Mouse (Mus musculus) lung, adult 18-20 months (tissue): Measurements from ENCODE around the gene Emc8.

Experiments used
- DNase-seq, 2 experiments: peaks; one replicate each; pipeline ENCODE4 v3.0.0; 2022; ENCODE audit warnings: mixed read lengths in 2 of 2

Emc8 gene

DNA sequence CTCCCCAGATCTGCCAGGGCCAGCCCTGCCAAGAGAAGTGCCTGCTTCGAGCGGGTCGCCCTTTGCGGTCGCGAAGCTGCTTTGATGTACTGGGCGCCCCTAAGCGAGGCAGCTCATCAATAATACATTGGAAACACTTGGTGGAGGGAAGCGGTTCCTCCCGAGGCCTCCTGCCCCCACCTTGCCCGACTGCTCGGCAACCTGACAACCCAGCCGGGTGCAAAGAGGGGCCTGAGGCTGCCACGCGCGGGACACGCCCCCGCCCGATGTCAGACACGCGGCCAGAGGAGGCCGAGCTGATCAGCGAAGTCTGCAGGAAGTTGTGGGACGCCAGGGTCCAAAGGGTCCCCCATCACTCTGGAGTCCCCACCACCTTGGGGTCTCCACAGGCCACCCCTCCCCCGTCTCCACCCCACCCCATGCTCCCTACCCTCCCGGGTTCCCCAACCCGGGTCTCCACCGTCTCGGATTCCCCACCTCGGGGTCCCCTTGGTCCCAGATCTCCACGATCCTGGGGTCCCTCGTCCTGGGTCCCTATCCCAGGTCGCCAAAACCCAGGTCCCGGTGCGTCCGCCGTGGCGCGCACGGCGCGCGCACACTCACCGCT lies 34.6 kb downstream of the Emc8 start:
- peak in 1 of 2 experiments; percentile 15 for DNase-seq

DNA sequence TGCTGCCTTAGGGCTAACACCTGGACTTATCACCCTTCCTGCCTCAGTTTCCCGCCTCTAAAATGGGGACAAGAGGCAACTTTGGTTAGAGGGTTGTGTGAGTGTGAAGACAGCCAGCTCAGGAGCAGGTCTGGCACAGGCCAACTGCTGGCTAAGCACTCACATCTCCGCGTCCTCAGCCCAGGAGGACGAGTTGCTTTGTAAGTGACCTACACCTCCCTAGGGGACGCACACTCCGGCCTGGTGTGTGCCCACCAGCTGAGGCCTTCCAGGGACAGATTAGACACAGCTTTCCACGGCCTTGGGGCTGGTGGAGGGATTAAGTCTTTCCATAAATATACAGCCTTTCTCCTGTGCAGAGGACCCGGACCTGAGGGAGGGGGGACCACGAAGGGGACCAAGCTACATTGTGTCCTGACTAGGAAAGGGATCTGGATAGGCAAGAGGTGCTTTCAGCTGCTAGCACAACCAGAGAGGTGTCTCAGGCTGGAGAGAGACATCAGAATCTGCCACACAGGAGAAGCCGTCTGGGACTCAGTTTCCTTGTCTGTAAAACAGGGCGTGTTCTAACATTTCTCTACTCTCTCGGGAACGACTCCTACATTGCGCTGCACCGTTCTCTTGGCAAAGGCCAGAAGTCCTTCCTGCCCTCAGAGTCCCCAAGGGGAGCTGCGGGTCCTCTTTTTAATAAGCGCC lies 35.3 kb downstream of the Emc8 start:
- no peak for DNase-seq

DNA sequence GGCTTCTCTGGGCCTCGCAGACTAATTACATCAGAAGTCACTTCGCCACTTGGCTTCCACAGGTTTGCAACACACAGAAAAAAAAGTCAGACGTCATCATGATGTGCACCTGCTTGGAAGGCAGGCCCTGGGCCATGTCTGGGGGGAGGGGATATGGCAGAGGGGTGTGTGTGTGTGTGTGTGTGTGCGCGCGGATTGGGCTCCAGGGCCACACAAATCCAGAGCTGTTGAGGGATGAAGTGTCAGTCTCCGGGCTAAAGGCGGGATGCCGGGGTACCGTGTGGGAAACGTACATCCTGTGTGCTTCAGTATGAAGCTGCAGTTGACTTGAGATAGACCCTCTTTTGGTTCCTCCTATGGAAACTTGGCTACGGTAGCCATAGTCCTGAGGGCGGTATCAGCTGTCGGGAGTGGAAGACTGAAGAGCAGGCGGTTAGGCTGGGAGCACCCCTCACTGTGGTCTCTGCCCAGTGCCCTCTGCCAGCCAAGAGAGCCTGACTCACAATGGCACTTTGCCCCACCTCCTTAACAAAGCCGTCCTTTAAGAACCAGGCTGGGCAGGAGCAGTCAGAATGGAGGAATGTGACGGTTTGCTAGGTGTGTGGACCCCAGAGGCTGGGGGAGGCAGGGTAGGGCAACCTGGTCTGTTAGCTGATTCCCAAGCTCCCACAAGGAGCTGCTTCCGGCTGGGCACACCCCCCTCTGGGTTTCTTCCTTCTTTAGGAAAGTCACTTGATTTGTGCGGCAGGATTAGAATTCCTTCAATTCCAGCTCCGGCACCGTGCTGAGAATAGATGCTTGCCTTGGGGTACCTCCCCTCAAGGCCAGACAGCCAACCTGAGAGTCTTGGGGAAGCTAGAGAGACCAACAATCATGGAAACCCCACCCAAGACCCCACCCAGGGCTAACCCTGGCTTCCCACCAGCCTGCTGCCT lies 36.7 kb downstream of the Emc8 start:
- no peak for DNase-seq

DNA sequence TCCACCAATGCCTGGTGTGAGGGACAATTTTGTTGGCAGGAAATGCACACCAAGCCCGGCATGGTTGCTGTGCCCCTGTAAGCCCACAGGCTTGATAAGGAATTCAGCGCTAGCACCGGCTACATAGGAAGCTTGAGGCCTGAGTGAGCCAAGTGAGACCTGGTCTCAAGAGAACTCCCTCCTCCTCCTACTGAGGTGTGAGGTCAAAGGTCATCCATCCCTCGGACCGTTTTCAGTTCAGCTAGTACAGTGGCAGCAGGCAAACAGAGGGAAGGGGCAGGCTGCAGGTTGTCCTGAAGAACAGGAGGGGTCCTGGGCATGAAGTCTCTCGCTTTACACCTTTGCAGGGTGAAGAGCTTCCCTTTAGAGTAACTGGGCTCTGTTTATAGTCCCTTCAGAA lies 37.5 kb downstream of the Emc8 start:
- DNase-seq, result no peak

DNA sequence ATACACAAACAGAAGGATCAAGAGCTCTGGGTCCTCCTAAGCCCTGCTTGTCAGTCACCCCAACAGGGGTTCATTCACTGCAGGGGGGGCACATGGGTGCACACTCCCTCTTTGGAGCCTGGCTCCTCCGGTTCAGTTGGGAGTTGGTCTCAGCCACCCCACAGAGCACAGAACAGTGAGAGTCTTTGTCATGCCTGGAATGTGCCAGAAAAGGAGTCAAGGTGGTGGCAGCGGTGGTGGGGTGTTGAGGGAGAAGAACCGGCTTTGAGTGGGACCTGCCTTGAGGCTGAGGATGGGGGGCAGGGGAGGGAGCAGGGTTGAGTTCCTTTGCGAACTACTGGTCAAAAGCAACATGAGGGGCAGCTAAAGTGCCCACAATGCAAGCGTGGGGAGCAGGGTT lies 38.3 kb downstream of the Emc8 start:
- DNase-seq, result no peak

DNA sequence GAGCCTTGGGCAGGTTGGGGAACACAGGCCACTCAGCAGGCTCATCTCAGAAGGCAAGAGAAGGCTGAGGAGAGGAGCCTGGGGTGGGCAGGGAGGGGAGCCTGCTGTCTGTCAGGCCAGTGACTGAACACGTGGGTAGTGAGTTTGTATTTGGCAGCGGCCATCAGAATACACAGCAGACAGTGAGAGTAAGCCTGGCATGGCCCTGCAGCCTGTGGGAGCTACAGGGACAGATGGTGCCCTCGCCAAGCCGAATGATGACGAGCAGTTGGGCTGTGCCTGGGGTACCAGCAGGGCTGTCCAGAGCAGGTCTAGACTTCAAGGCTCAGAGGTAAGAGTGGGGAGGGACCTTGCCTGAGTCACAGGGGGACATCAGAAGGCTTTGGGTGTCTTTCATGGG lies 41.1 kb downstream of the Emc8 start:
- no peak for DNase-seq

DNA sequence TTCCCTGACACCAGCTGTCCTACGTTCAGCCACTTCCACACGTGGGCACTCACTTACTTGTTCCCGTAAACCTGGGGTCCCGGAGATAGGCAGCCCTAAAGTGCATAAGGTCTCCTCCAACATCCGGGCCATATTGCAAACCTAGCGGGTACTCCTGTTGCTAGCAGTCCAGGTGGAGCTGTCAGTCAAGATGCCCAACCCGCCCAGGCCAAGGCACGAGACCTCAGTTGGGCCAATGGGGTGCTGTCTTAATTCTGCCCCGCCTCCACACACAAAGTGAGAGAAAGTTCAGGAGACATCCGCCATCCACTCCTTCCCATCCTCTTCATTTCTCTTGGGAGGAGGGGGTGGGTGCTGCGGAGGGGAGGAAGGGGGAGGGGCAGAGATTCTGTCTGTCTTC lies 41.9 kb downstream of the Emc8 start:
- DNase-seq, result no peak

DNA sequence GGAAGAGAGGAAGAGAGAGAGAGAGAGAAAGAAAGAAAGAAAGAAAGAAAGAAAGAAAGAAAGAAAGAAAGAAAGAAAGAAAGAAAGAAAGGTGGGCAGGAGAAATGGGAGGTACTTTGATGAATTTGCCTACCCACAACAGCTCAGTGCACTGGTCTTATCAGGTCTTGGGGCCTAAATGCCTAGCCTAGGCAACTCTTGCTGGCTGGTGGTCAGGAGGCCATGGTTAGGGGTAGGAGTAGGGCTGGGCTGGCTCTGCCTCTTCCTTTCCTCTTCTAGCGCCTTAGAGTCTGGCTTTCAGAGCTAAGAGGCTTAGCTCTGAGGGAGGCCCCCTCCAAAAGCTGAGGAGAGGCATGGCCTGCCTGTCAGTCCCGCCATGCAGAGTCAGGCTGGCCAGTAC lies 44.8 kb downstream of the Emc8 start:
- no peak for DNase-seq

DNA sequence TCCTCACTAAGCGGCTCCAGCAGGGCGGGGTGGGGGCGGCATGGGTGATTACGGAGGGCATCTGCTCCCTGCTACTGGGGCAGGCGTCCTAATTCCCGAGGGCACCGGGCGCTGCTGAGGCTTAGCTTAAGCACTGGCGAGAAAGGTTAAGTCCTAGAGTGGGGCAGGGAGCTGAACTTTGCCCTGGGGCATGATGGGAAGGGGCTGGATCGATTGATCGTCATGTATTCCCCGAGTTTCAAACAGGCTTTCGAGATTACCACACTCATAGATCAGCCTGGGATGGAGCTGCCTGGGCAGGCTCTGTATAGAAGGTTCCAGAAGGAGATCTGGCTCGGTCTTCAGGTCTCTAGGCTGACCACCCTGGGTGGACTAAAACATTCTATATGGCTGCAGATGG lies 46.2 kb downstream of the Emc8 start:
- no peak for DNase-seq

DNA sequence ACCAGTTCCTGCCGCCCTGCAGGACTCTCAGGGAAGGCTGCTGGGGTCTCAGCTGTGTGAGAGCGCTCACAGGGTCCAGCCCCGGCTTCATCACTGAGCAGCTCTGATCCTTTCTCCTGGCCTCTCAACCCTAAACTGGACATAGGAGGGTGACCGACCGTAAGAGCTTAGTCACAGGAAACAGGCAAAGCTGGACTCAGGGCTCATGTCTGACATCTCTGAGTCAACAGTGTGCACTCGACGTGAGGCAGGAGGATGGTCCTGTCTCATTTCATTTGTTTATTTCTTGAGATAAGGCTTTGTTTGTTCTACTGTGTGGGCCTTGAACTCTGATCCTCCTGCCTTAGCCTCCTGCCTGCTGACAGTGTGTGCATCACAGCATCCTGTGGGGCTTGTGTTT lies 47.9 kb downstream of the Emc8 start:
- no peak for DNase-seq

DNA sequence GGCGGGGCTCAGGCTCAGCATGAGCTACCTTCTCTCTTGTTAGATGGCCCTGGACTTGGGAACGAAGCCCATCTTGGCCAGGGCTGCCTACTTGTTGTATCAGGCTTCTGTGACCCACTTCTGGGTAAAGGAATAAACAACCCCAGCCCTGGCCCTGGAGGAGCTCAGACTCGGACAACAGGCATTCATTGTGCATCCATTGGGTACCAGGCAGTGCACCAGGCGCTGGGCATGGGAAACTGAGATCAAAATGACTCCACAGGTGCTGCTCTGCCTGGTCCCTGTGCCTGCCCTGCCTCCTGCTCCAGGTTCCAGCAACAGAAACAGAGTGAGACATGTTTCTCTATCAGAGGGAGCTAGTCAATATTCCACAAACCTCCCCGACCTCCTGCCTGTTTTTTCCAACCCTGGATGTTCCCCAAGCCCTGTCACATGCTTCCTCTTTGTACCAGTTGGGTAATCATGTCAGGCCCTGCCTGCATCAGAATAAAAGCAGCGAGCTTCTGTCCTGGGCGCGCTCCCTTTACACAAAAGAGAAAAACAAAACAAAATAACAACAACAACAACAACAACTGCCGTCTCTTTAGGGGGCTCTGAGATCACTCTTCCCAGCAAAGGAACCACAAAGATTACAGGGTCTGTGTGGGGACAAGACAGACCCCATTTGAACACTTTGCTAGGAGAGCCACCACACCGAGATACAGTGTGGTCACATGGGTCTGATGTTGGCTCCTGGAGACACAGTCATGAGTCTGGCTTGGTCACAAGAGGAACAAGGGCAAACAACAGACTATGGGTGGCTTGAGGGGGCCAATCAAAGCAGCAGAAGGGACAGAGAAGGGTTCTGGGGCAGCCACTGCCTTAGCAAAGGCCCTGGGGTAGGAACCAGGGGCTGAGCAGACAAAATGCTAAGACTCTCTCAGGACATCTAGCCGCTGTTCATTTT lies 48.9 kb downstream of the Emc8 start:
- DNase-seq, result peak; percentile 42 to 50

DNA sequence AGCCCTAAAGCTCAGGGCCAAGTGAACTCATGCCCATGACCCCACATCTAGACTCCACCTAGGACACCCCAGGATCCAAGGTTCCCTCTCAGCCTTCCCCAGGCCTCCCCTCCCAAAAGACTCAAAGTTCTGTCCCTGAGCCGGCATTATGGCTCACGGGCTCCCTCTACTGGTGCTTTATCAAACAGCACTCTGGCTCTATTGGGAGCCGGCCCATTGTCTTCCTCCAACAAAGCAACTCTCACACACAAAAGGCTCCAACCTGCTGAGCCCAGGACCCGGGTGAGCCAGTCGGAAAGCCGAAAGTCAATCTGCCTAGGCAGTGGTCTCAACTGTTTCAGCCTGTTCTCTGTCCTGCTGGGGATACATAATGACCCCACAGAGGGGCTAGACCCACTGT lies 50.3 kb downstream of the Emc8 start:
- DNase-seq, result peak; percentile 48 to 53

DNA sequence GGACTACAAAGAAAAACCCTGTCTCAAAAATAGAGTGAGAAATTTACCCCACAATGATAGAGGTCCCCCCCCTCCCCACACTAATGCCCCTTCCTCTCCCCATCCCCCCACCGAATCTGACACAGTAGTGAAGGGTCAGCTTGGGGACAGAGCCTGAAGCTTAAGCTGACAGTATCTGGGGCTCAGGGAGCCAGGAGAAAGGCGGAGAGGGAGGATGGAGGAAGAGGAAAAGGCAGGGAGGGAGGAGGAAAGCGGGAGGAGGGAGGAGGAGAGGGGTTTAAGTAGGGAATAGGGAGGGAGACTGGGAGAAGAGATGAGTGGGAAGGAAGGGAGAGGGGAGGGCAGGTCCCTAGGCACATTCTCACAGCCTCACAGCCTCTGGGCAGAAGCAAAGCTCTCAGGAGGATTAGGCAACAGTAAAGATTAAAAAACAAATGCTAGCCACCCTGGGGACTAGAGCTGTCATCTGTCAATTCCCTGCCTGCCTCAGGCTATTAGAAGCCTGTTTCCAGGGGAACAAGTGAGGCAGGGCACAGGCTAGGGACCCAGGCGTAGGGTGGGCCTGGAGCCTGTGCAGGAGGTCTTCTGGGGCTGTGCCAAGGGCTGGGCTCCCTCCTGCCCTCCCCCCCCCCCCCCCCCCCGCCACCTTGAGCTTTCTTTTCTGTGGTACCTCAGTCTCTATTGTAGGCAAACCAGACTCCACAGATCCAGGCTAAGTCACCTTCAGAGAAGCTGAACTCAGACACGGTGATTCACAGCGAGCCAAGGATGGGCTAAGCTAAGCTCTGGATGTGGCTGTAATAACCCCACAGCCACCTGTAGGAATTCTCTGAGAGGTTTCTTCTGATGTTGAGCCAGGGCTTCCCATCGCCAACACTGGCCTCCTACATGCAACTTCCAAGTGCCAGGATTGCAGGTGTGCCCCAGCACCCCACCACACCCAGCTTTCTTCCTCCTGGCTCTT lies 51.4 kb downstream of the Emc8 start:
- no peak for DNase-seq

DNA sequence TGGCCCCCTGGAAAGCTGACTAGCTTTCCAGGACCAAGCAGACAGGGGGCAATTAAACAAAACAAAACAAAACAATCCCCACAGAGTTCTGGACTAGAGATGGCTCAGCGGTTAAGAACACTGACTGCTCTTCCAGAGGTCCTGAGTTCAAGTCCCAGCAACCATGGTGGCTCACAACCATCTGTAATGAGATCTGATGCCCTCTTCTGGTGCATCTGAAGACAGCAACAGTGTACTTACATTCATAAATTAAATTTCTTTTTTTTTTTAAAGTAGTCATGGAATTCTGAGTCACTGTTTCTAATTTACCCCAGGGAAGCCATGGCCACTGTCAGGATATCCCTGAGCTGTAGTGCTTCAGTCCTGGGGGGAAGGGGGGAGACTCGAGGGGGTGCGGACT lies 53.9 kb downstream of the Emc8 start:
- DNase-seq, result no peak

DNA sequence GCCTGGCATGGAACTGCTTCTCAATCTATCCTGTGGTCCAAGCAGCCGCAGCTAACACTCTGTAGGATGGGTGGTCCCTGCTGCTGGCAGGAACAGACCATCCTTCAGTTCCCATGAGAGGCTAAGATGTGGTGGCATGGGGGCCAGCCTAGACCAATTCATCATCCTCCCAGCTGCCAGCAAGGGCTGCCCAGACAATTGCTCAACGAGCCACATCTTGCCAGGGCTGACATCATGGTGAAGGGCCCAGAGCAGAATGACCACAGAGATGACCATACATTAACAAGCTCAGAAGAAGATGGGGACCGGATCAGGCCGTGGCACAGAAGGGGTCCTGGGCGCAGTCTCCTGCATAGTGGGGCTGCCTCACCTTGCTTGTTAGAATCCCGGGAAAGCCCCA lies 57.5 kb downstream of the Emc8 start:
- no peak for DNase-seq

DNA sequence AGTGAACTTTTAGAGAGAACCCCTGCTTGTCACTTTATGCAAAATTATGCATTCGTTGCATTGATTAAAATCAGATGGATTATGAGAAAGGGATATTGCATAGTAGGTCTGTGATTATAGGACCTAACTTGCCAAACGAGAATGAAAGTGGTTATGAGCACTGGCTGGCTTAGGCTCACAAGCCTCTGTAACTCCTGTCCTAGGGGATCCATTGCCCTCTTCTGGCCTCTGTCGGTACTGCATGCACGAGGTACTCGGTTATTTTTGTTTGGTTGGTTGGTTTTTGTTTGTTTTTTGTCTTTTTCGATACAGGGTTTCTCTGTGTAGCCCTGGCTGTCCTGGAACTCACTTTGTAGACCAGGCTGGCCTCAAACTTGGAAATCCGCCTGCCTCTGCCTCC lies 60.5 kb downstream of the Emc8 start:
- DNase-seq, result peak; percentile 67 to 73

DNA sequence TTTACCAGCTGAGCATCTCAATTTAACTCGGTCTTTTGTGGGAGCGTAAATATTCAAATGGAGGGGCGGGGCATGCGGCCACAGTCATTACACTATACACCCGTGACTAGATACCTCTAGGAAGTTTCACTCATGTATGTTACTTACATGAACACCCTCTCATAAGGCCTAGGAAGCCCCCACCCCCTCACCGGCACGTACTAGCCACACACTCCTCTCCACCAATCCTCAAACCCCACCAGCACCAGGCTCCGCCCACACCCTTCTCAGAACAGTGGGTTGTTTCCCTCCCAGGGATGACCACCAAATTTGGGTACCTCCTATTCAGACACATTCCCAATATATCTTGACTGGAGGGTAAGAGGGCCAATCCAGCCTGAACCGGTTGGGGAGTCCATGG lies 60.9 kb downstream of the Emc8 start:
- no peak for DNase-seq
